Mouse (Mus musculus): ENCODE measurements around the gene Pik3r1.
A peak's percentile ranks its signal among the peaks of the same experiment; 100 is the strongest.

The Pik3r1 gene

DNA sequence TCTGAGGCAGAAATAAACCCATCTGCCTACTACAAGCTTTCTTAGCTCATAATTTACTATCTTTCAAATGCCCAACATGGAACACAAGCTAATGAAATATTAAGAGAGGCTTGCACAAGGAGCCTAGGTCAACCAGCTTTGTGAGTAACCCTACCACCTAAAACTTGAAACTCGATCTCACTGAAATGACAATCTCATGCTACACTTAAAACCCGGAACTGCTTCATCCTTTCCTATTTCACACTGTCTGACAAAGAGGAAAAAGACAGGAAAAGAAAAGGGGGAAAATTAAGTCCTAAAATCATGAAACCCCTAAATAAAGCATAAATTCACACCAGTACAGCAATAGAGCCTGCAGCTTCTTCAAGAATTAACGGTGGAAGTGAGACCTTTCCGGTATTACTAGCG, 1.4 kb downstream of the Pik3r1 start:
- DNase-seq: no peak

DNA sequence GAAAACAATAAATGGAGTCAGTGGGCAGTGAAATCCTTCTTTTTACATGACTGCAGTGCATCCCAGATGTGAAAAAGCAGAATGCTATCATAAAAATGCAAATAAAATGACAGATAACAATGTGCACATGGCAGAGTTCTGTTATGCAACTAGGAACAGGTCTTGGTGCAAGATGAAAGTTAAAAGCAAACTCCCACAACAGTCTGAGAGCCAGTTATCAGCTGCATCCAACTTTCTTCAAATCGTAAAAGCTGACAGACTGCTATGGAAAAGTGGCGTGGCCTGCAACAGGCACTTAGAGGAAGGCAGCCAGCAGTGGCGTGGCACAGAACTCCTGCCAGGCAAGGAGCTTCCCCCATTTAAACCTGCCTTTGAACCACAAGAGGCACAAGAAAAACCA, 2.0 kb downstream of the Pik3r1 start:
- DNase-seq: no peak

DNA sequence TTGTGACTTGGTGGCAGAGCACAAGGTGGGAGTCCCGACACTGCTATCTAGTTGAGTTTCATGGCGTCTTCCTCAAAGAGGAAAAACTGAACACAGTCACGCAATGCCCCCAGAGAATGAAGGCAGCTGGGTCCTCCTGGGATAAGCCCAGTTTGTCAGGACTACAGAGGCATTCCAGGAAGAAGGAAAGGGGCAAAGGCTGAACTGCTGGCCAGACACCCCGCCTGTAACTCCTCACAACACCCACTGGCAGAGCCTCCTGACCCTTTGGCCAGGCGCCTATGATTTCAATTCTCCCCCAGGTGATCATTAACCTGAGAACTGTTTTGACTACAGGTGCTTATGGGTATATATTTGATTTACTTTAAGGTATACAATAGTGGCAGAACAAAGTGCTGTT, 3.9 kb downstream of the Pik3r1 start:
- DNase-seq: no peak

DNA sequence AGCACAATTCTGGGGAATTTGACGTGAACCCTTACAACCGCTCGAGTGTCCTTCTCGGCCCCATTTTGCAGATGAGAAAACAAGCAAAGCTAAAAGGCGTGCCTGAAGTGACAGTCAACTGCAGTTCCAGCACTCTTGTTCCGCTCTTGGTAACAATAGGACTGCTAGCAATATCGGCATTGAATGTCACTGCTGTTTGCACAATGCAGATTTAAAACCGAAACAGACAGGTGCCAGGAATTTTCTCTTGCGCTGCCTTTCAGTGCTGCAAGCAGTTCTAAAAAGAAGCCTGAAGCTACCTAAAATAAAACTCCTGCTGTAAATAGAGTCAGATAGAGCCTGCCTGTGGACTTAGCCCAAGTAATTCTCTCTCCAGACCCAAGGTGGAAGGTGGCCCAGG, 4.3 kb downstream of the Pik3r1 start:
- DNase-seq: no peak

DNA sequence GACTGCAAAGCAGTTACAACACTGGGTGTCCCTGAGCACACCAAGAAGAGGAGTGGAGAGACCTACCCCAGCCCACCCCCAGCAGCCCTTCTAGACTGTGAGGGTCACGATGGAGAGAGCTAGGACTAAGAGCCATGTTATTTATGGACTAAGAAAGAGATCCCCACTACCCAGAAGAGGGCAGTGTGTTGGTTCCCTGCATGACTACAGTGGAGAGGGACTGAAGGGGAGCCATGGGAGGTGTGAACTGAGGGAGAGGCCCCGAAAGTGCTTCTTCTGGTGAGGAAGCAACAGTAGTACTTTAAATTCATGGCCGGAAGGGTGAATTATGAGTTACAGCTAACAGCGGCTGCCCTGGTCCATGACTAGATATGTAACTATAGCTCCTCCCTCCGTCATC, 4.9 kb downstream of the Pik3r1 start:
- DNase-seq: no peak

DNA sequence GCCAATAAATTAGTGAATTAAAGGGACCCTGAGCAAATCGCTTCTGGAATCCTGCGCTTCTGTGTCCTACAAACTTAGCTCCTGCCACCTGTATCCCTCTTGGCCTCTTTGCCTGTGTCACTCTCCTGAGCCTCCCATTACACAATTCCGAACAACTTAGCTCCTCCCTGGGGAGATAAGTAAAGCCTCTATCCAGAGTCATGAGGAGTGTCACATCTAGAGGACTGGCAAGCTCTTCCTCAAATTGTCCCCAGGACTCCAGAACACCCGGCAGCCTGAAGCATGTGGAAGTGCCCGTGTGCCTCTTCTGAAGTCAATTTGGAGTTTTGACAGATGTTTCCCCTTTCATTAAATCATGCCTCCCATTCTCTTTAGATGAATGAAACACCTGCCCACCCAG, 6.4 kb downstream of the Pik3r1 start:
- DNase-seq: no peak

DNA sequence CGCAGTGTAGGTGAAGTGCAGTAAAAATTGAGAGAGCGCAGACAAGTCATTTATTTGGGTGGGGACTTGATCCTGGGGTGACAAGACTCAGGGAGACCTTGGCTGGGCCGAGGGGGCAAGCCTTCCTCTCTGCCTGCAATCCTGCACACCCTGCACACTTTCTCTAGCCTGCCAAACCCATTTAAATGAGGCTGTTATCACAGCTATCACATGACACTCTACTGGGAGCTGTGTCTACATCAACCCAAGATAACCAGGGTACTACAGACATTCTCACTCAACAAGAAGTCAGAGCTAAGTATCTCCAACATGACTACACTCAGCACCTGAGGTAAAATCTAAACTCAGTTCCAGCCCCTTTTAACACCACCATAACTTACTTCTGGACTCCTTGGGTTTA, 7.1 kb downstream of the Pik3r1 start:
- no peak for DNase-seq

DNA sequence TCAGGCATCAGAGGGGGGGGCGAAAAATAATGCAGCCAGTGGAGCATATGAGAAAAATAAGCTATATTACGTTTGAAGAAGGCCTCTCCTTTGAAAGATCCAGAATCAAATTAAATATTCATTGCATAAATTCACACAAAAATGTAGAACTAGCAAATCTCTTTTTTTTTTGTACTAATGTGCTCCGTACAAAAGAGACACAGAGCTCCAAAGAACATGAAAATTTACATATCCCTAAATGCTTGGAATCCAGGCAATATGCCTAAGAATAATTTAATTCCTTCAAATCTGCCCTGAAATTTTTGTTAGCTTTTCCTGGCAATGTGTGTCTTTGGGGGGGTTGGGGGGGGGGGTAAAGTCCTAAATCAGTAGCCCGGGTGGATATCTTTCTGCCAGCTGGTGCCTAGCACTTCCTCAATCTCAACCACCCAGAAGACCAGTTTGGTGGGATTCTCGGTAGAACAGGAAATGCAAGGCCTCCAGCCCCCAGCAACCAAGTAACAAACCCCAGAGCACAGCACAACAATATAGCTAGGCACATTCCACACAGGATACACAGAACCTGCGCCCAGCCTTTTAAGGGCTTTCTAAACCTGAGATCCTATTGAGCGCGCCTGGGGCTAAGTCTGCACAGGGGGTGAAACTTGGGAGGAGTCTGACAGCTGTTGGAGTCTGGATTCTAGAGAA, 7.9 kb downstream of the Pik3r1 start:
- no peak for DNase-seq

DNA sequence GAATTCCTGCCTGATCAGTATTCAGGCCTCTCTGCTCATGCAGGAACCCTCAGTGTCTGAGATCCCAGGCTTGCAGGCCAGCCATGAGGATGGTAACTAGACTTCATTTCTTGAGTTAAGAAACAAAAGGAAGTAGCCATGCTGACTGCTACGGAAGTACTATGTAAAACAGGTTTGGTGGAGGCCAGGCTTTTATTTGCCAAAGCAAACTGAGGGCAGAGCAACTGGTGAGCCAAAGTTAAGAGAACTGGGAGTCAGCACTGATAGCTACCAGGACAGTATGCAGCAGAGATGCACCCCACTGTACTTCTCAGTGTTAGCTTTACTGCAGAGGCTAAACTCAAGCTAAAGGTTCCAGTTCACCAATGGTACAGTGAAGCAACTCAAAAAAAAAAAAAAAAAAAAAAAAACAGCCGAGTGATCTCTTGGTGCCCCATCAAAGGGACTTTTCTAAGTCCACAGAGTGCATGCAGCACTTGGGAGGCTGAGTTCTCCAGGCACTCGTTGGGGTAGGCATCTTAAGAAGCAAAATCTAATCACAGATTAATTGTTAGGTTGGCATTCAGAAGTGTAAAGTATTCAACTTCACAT, 8.6 kb downstream of the Pik3r1 start:
- no peak for DNase-seq

DNA sequence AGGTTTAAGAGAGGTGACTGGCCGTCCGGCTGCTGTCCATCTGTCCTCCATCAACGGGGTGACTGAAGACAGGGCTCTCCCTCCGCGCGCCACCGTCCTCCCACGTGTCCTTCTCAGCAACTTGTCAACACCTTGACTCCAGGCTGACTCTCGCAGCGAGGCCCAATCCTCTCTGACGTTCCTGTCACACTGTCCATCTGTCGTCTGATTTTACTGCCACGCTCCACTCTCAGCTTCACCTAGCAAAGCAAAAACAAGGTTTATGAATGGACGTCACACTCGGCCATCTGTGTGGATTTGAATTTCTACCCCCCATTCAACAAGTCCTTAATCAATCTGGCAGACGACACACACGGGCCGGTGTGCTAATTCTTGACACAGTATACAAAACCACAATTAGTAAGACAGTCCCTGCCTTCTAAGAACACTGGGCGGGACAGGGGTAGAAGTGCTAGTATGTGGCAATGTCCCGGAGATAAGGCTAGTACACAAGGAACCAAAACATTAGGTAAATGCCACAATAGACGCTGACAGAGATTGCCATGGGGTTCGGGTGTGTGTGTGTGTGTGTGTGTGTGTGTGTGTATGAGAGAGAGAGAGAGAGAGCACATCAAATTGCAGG, 10.1 kb downstream of the Pik3r1 start:
- DNase-seq: peak in 1 of 2 experiments; percentile 22

DNA sequence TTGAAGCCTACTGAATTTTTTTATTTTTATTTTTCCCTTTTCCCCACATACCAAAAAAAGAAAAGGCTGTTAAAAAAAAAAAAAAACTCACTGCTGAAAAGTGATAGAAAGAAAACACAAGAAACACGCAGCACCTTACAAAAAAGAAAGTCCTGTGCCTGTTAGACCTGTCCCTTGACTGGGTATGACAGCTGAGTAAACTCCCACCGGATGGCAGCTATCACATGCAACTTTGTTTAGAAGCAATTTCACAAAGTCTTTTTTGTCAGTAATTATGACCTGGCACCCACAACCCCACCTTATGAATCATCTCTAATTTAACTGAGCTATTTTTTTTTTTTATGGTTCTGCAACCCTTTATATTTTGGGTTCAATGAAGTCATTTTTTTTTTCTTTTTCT, 12.8 kb downstream of the Pik3r1 start:
- DNase-seq: no peak

DNA sequence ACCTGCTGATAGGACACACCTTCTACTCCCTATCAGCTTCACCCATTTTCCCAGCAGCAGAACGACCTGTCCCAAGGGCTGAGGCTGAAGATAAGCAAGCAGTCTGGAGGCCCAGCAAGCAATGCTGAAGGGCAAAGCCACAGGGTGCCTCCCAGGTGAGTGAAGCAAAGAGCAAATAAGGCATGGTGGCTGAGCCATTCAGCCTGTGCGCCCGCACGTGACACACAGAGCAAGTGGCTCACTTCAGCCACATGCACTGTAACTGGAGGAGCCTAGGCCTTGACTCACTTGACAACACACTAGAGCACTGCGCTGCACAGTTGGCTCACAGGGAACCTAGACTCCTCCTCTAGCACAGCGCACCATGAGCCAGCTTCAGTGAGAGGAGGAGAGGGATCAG, 14.4 kb downstream of the Pik3r1 start:
- DNase-seq: no peak

DNA sequence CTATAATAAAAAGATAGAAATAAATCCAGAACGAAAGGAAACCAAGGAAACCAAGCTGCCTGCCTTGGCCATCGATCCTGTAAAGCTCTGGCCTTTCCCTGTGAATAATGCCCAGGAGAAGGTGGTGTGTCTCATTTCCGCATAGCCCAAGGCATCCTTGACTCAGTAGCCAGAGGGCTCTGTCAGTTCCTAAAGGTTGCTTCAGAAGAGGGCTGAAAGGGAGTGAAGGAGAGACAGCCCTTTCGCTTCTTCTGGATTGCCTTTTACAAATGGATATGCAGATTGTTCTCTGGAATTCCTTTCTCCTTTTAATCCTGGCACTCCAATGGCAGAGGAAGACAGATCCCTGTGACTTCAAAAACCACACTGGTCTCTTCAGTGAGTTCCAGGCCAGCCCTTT, 16.2 kb downstream of the Pik3r1 start:
- DNase-seq: no peak

DNA sequence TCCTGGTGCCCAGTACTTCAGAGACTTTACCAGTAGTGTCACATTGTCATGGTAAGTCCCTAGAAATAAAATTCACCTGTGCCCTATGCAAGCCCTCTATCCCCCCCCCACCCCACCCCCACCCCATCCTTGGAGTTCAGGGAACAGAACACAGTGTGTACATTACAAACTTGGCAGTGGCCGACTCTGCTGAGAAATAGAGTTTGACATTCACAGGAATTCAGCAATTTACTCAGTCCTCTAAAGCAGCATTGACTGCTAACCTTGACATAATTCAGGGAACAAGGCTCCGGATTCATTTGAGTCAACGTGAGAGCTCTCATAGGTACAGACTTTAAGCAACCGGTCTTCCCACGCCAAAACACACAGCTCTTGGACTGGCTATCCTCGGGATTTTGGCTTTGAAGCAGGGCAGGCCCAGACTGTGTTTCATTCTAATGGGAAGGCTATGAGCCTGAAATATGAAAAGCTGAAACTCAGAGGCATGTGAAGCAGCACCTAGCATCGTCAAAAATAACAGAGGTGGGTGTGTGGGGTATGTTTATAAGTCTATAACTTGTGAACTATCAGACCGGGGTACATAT, 21.9 kb downstream of the Pik3r1 start:
- no peak for DNase-seq

DNA sequence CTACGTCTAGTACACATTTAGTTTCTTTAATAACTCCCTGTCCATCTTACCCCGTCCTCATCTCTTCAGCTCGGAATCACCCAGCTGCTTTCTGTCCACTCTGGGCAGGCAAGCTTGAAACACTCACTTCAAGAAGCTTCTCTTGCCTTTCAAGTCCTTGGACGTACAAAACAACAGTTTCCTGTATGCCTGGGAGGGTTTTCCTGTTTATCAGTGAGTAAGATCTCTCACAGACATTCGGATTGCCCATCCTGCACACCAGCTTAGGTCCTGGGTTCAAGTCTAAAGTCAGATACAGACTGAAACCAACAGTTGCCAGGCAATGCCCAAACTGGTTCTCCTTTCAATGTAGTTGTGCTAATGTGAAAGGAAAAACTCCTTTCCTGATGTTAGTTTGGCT, 23.1 kb downstream of the Pik3r1 start:
- DNase-seq: no peak

DNA sequence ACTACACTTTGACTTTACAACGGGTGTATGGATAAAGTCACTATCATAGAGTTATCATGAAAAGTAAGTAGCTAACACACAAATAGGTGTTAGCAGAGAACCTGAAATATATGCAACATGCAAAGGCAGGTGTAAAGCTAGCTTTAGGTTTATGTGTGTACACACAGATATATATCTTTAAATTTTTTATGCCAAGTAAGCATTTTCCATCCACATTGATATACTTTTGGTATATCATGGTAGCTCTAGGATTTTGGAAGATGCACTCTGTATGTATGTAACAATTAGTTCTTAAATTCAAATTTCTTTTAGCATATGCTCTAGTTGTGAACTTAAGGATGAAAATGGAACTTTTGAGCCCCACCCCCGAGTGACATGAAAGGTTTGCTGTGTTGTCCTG, 24.0 kb downstream of the Pik3r1 start:
- no peak for DNase-seq

DNA sequence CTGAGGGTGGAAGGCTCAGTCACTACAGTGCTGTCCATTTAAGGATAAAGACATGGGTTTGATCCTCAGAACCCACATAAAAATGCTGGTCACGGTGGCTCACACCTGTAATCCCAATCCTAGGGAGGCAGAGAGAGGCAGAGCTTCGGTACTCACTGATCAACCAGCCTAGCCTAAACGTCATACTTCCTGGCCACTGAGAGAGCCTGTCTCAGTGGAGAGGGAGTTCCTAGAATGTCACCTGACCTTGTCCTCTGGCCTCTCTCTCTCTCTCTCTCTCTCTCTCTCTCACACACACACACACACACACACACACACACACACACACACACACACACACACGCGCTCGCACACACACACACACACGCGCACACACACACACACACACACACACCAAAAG, 24.8 kb downstream of the Pik3r1 start:
- DNase-seq: no peak

DNA sequence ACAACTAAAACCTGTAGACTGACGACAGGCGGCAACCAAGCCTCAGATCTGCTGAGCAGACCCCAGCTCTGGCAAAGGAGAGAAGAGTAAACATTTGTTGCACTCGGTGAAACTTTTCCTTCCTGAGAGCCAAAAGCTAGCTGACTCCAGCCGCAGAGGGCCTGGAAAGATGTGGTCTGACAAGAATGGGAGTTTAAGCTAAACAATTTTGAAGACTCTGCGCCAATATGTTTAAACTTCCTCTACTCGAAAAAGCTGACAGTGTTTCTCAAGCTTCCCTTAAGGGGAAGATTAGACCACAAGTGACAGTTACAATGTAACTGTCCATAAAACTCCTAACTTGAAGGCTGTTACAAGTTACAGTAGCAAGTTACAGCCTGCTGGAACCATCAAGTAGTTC, 25.4 kb downstream of the Pik3r1 start:
- no peak for DNase-seq

DNA sequence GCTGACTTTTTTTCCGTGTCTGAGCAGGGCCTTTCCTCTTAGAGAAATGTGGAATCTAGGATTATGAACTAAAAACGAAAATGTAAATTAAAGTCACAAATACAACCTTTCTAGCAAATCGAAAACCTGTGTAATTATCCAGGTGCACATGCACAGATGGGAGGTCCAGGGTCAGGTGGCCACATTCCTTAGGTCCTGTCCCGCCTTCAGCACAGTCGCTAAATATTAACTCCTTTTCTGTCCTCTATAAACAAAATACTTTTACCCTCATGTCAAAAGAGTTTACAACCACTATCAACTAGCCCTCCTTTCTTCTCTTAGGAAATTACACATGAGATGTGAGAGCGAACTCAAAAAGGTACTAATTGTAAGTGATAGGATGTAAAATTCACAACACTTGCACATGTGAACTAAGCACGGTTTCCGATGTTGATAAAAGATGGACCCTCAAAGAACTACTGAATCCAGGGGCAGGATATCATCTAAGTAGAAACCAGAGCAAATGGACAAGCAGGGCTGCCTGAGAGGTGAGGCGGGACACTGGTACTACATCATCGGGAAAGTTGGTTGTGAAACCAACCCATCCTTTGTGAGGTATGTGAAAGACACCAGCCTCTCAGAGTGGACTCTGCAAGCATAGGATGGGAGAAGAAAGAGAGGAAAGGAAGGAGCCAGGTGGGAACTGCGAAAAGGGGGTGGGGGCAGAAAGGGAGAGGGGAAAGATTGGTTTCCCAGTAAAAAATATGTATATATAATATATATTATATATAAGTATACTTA, 26.3 kb downstream of the Pik3r1 start:
- DNase-seq: no peak

DNA sequence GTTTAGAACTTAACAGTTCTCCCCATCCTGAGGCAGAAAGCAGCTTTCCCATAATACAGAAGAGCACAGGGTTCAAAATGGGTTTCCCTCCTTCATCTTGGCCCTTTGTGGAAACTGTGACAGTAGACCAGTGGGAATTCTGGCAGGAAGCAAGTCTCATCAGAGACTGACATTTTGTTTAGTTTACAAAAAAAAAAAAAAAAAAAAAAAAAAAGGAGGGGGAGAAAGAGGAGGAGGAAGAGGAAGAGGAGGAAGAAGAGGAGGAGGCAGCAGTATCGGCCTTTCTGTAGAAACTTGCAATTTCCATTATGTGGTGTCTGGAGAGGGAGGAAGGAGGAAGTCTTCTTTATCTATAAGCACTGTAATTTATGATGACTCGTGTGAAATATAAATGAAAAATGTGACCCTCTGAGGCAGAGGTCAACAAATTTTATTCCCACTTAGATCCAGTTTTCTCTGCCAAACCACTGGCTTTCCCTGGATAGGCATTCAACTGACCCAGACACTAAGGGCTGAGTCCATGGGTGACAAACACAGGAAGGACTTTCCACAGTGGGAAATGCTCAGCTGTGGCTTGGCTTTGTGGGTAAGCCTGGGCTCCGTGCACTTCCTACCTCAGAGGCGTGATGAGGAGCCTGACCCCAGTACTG, 28.2 kb downstream of the Pik3r1 start:
- no peak for DNase-seq

DNA sequence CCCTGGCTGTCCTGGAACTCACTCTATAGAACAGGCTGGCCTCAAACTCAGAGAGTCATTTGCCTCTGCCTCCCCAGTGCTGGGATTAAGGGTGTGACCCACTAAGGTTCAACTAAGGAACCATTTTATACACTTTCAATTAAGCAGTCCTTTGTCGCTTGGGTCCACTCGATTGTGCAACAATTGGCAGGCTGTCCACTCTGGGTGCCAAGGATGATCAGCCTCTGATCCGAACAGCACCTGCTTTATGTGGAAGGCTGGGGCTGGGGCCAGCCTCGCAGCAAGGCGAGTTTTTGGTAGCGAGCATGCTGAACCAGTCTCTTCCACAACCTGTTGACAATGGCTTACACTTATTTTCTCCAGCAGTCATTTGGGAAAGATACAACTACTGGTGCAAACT, 29.2 kb downstream of the Pik3r1 start:
- DNase-seq: peak; percentile 57 to 58

DNA sequence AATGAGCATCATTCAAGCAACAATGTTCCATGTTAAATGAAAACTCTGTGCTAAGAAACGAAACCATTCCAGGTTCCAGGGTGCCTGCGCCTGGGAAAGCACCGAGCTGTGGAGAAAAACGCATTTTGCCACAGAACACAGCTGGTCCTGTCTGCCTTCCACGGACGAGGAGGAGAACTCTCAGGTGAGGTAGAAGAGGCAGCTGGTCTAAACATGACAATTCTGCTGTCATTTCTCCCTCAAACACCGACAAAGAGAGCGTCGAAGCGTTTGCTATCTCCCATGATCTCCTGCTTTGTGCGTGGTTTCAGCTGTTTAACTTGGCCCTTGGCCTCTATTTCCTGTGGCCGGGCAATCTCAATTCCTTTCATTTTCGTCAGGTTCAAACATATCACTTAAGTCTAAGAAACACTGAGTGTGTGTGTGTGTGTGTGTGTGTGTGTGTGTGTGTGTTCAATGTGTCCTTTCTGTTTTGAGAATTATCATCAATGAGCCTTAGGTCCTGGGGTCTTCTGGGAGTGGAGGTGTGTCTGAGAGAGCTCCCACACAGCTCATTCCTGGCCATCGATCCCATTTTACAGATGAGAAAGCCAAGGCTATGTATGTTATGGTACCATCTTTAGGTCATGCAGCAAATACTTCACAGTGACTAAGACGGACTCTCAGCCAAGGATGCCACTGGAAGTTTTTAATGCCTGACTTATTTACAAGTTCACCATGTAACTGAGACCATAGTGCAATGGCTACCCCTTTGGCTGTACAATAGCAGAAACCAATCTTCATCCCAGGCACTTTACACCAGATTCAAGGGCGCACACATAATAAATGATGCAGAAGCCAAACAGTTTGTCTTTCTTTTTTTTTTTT, 31.3 kb downstream of the Pik3r1 start:
- no peak for DNase-seq
